Mouse (Mus musculus): ENCODE results near the gene C1qbp.

The C1qbp gene

DNA sequence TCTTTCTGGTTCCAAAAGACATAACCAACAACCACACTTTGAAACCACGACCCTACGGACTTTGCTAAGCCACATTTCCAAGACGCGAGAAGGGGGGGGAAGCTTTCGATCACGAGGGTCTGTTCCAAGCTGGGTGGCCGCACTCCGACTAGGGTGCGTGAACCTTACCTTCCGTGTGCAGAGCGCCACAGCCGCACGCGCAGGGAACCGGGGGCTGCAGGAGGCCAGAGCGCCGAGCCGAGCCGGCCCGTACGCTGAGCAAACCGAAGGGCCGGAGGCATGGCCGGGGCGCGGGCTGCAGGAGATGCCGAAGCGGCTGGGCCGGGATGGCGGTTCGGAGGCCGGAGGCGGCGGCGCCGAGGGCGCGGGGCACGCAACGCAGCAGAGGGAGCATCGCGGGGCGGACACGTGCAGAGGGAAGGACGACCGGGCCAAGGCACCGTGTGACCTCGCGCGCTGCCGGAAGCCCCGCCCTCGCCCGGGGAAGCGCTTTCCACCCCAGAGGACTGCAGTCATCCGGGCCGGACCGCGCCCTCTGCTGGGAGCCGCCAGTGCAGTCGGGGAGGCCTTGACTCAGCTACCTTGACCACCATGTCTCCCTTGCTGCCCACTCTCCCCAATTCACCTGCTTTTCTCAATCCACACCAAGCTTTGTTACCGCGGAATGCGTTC is at the start of gene C1qbp:
C1qbp (minus strand) TSS at position 470 of the 672 bp plus-strand sequence.
- DNase-seq (ENCODE audit: low read depth) = peak; percentile 90

DNA sequence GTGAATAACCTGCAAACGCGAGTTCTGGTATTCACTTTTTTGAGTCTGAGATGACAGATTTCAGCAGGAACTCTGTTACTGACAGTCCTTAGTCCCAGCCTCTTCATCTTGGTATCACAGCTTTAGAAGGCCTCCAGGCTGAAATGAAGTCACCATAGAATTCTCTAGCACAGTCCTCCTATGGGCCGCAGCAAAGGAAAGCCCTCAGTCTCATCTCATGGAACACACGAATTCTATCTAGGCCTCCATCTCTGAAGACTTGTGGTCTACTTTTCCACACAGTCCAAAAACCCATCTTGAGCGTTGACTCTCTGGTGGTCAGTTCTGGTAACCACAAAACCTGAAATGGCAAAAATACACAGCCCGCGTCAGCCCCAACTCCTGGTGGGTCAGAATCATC is 49.2 kb upstream of the C1qbp start:
- no peak for DNase-seq (ENCODE audit: low read depth)

DNA sequence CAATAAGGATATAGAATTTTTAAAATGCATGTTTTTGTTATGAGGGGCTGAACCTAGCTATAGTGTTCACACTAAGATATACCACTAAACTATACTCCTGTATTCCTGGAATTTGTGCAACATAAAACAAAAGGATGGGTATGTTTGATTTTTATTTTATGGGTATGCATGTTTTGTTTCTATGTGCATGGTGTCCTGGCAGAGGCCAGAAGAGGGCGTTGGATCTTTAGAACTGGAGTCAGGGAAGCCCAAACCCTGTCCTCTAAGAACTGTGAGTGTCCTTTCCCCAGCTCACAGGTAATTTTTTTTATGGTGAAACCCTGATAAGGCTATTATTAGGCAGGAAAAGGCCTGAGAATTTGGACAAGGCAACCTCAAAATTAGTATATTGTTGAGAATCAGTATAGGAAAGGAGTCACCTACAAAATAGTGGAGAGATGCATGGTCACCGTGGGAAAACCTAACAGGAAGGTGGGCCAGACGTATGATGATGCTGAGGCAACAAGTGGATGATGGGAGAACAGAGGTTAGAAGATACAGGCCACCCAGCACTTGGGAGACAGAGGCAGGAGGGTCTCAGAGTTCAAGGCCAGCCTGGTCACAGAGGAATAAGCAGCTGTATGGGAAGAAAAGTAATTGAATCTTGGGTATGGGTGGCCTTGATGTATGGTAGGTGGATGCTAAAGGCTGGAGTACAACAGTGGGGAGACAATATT is 46.7 kb upstream of the C1qbp start:
- DNase-seq (ENCODE audit: low read depth) = no peak

DNA sequence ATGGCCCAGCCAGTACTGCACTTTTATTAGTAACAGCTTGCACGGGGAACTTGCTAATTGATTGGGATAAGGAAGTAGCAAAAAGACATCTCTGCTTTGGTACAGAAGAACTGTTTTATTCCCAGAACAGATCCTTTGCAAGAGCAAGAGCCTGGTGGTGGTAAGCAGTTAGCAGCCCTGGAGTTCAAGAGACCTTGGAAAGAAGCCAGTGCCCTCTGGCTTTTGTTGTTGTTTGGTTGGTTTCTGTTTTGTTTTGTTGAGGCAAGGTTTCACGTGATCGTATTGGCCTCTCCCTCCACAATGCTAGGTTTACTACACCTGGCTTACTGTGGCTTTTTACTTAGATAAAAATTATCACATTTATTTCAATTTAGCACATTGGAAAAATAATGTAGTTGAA is 45.5 kb upstream of the C1qbp start:
- no peak for DNase-seq (ENCODE audit: low read depth)

DNA sequence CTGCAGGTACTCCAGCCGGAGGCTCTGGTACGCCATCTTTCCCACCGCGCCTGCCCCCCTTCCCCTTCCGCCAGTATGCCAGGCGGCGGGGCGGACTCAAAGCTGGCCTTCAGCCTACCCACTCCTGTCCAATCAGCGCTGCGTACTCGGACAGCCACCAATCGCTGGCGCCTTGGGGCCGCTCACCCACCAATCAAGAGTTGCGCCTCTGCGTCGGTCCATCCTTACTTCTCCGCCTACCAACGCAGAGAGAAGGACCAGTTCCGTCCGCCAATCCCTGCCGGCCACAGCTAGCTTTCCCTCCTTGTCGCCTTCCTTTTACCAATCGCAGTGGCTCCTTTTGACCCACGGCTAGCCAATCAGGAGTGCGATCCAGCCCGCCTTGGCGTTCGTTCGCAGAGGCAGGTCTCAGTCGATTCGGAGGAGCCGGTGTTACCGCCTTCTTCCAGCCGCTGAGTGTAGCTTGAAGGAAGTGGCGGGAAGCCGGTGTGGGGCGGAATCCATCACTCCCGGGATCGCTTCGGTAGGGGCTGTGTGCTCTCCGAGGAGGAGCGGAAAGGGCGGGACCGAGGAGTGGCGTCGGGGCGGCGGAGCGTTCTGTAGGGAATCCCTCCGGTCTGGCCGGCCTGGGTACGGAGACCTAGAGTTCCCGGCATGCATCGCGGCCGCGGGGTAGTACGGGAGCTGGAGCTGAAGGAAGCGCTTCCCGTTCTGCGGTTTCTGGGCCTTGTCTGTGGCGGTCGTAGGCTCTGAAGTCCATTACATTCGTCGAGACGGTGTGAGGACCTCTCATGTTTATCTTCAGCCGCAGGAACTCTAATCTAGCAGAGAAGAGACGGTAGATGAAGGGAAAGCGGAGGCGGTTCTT is 36.6 kb upstream of the C1qbp start, which contains the start of the genes Mis12 and Derl2:
Mis12 (plus strand) TSS at position 411 of the 868 bp plus-strand sequence.
Derl2 (minus strand) TSS at position 641 of the 868 bp plus-strand sequence.
- DNase-seq (ENCODE audit: low read depth) = peak; percentile 100

DNA sequence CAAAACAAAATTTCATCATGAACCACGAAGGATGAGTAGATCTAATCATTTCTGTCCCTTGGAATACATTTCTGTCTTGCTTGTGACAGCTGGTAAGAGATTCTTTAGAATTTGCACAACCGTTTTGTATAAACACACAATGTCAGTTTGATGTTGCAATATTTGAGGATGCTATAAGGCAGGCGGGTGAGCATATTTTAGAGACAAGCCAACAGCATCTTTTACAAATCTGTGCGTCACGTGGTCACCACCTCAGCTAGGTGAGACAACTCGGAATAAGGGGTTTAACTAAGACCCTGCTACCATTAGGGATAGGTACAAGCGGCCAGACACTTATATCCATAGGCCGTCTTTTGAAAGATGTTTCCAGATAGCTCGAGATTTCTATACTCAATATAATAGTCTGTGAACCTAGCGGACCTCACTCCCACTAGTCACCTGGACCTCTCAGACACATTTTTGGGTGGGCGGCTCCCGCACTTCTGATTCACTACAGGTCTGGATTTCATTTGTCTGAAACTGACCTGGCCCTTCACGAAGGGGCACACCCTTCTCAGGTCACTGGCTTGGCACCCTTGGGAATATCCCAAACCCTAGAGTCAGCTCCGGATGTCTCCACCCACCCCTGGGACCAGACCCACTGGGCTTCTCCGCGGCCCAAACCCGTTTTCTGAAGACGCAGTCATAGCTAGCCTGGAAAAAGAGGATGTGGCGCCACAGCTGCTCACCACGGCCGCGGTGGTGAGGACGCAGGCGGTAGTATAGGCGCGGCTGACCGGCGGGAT is 35.8 kb upstream of the C1qbp start:
- DNase-seq (ENCODE audit: low read depth) = peak; percentile 47

DNA sequence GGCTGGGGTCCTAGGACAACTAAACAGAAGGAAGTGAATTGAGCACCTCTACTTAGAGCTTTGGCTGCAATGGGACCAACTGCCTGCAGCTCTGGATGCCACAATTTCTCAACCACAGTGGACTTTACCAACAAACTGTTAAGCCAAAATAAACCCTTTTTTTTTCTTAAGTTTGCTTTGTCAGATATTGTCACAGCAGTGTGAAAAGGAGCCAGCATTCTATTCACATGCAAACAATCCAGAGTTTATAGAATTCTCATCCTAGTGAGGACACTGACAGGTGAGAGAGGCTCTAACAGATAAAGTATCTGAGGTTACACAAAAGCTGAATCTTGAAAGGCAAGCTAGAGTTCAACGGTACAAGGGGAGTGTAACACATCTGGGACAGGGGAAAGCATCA is 34.2 kb upstream of the C1qbp start:
- no peak for DNase-seq (ENCODE audit: low read depth)

DNA sequence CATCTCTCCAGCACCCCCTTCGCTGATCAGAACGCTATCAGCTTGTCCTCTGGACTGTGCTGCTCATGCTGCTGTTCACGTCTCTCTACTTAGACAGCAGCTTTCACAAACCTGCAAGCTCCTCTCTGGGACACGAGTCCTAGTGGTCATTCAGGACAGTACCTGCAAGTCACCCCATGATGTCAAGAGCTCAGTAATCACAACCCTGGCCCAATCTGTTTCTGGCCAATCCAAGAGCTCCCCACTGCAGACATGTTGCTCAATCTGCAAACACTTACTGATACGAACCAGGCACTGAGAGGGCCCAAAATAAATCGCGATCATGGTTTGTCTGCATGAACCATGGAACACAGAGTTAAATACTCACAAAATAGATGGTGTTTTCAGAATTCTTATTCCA is 29.9 kb upstream of the C1qbp start:
- DNase-seq (ENCODE audit: low read depth) = no peak

DNA sequence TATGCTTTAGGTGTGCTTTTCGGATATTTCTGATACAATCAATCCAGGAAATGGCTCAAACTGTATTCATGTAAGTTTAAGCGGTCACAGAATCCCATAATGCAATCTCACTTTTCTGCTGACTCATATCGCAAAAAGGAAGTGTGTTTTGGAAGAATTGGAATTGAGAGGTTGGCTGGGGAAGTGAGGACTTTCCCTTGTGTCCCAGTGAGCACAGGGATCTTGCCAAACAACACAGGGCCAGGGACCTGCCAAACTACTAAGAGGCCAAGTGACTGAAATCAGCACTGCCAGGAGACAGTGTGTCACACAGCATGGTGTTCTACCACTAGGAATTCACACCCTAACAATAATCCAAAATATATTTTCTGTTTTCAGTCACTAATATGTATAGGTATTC is 25.5 kb upstream of the C1qbp start:
- peak; percentile 40 for DNase-seq (ENCODE audit: low read depth)

DNA sequence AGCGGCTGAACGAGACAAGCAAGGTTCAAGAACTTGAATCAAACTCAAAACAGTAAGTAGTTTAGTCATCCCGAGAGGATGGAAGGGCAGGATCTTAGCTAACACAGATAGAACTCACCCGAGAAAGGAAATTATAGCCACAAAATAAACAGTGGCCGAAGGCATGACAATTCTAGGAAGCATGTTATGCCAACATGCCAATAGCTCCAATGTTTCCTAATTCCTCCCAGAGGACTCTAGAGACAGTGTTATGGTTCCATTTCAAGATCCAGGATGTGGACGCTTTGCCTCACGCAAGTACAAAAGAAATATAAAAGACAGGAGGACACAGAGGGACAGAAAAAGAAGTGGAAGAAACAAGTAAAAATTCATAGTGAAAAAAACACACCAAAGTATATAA is 25.0 kb upstream of the C1qbp start:
- DNase-seq (ENCODE audit: low read depth) = no peak

DNA sequence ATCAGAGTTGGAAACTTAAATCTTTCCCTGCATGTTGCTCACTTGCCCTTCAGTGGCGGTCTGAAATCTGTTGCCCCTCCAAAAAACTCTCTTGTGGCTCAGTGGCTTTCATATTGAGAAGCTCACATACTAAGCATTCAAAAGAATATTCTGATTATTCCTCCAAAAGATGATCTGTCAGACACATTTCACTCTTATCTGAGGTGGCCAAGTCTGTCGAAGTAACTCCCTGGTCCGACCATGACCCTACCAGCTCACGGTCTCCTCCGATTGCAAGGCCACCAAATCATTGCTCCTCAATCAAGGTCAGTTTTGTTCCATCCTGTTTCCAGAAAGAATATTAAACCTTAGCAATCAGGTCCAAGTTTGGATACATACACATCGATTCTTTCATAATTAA is 24.2 kb upstream of the C1qbp start:
- DNase-seq (ENCODE audit: low read depth) = no peak

DNA sequence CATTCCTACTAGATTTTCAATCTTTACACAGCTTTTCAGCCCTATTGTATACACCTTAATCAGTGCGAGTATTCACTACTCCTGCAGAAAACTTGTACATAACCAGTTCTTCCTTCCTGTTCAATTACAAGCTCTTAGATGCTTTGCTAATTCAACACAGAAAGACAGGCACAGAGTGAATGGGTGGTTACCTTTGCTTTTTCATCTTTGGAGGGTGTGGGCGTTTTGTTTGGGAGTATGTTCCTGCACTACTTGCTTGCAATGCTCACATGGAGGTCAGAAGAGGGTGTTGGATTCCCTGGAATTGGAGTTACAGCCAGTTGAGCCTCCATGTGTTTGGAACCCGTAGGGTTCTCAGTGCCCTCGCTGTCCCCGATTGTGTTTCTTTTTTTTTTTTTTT is 22.2 kb upstream of the C1qbp start:
- DNase-seq (ENCODE audit: low read depth) = peak; percentile 30

DNA sequence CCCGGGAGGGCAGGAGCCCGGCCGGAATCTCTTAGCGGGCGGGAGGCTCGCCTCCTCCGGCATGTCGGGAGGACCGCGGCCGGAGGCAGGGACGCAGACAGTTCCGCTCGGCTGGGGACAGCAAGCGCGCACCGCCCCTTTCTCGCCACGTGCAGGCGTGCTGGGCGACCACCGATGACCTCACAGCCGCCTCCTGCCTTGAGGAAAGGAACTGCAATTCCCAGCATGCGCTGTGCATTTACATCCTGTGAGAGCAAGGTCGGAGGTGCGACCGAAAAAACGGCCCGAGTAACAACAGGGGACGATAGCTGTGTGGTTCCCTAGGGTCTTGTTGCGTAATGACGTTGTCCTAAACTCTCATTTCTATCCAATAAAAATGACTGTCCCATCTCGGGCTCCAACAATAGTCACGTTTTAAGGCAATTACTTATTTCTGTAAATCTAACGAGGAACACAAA is 21.5 kb upstream of the C1qbp start, which contains the start of gene Dhx33:
Dhx33 (minus strand) TSS at position 122 of the 458 bp plus-strand sequence.
- peak; percentile 99 for DNase-seq (ENCODE audit: low read depth)

DNA sequence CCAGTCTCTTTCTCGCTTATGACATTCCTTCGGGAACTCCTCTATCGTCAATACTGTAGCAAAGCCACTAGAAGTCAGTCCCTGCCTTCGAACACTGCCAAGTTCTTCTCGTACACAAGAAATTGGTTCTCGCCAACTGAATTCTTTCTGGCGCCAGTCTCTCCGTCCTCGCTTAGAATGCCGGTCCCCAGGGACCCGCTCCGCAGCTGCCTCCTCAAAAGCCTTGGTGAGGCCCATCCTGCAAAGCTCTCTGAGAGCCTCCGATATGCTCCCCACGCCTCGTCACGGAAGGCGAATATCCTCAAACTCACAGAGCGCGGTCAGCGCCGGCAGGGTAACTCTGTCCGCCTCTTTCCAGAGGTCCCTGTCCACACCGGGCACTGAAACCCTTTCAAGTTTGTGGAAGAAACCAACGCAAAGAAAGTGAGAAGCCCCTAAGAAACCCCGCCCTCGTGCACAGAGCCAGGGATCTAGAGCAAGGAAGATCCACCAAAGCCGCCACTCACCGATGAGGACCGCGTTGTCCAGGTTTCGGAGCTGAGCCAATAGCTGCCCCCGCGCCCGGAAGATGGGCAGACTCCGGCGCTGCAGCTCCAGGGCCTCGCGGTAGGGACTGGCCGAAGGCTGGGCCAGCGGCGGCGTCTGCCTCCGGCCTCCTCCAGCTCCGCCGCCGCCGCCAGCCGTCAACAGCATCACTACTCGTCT is 20.9 kb upstream of the C1qbp start:
- peak; percentile 81 for DNase-seq (ENCODE audit: low read depth)

DNA sequence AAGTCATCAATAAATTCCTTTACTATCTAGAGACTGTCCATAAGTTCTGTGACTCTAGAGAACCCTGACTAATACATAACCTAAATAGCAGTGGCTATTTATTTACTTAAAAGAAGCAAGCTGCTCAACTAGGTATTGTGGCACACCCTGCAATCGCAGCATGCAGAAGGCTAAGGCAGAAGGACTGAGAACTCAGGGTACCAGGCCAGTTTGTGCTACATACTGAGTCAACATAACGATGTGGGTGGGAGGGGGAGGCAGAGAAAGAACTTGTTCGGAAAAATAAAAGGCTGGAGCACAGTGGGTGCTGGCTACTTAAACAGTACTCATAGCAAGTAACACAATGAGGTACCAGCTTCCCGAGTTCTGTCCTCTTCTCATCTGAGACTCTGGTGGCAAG is 18.3 kb upstream of the C1qbp start:
- DNase-seq (ENCODE audit: low read depth) = no peak

DNA sequence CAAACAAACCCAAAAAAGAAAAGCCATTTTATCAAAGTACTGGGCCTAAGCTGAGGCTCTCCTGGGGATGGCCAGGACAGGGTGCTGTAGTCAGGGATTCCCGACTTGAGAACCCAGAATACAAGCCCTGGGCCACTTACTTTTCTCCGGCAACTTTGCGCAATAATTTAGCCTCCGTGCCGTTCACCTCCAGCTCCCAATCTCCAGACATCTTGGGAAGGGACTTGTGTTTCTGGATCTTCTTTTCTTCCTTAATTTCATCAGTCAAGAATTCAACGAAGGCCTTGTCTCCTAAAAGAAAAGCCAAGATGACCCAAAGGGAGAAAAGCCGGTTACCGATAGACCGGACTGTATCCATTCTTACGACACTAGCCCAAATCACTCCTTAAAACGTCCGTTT is 796 bp downstream of the C1qbp start:
- peak; percentile 42 for DNase-seq (ENCODE audit: low read depth)

DNA sequence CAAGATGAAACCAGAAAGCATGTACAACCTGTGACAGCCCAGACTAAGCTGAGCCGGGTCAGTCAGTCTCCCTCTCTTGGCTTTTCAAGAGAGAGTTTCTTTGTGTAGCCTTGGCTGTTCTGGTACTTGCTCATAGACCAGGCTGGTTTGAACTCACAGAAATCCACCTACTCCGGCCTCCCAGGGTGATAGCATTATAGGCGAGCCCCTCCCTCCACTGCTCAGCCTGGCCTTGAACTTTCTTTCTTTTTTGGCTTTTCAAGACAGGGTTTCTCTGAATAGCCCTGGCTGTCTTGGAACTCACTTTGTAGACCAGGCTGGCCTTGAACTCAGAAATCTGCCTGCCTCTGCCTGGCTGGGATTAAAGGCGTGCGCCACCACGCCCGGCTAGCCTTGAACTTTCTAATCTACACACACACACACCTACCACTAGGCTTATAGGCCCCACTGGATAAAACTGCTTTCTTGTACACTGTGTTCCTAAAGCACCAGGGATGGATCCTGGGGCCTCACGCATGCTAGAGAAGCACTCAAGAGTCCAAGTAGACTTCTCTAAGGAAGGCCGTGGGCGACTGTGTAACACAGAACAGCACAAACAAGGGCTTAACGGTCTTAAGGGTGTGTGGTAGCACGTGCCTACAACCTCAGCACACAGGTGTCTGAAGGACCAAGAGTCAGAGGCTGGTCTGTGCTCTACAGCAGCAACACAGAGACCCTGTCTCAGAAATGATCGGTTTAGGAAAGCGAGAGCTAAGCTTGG is 1.9 kb downstream of the C1qbp start:
- no peak for DNase-seq (ENCODE audit: low read depth)

DNA sequence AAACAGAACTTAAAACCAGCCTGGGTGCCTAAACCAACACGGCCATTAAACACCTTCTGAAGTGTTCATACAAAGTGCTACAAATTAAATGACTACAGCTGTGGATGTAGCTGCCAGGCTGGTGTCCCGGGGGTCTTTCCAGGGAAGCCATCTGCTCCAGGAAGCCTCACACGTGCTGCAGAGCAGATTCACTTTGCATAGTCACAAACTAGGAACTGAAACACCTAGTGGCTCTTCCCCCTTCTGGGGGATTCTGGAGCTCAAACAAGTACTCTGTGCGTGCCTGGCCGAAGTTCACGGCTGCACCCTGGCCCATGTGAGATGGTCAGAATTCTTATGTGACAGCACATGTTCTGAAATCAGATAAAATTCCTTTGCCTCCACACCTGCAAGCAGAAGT is 2.6 kb downstream of the C1qbp start:
- no peak for DNase-seq (ENCODE audit: low read depth)

DNA sequence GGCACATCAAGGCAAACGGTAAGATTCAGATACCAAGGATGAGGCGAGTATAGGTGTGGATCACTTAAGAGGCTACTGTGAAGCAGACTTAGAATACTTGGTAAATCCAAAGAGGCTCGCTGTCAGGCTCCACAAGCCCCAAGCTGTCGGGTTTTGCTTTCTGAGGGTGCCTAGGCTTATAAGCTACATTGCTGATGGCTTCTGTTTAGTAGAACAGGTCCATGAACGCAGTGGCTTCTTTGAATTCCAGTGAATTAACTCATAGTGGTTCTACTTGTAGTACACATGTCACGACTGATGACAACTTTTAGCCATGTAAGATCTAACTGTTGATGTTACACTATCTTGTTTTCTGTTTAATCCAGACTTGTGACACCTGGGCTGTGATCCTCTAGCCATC is 5.5 kb downstream of the C1qbp start:
- no peak for DNase-seq (ENCODE audit: low read depth)

DNA sequence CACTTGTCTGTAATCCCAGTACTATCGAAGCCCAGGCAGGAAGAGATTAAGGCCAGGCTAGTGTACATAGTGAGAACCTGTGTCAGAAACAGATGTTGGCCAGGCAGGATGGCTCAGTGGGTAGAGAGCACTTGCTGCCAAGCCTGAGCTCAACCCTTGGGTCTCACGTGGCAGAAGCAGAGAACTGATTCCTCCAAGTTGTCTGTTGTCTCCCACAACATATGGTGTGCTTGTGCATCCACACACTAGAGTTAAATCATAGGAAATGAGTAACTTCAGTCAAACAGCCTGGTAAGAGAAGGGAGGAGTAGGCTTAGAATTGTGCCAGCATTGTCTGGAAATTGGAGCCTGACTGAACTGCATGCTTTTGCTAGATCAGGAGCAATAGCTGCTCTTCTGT is 7.6 kb downstream of the C1qbp start:
- DNase-seq (ENCODE audit: low read depth) = no peak
